Mouse (Mus musculus) frontal cortex, adult (tissue): ENCODE measurements around the gene Syt13.

Source experiments
- ATAC-seq: cut with Nextera tagmentation; 2 replicates; pipeline ENCODE4 v1.9.2; 2017; ENCODE audit warnings: mild to moderate bottlenecking, moderate library complexity, mixed read lengths; ENCODE audit not compliant: low TSS enrichment

Gene Syt13

GRCm38 (mm10) chr2:92964345-92964744 is 49.4 kb downstream of the Syt13 start:
- no peak for ATAC-seq

DNA sequence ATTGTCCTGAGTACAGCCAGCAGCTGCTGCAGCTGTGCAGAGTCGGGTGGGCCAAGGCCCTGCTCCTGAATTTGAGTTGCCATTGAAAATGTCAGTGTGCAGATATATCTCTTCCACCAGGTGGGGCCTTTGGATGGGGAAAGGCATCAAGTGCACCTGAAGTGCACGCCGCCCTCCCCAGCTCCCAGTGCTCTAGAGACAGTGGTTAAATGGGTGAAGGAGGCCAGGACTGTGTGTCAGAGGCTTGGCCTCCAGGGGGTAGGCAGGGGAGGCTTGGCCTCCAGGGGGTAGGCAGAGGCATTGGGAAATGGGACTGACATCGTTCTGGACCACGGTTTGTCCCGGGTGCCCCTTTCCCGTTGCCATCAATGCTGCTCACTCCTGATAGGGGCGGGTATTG is 51.4 kb downstream of the Syt13 start:
- no peak for ATAC-seq

DNA sequence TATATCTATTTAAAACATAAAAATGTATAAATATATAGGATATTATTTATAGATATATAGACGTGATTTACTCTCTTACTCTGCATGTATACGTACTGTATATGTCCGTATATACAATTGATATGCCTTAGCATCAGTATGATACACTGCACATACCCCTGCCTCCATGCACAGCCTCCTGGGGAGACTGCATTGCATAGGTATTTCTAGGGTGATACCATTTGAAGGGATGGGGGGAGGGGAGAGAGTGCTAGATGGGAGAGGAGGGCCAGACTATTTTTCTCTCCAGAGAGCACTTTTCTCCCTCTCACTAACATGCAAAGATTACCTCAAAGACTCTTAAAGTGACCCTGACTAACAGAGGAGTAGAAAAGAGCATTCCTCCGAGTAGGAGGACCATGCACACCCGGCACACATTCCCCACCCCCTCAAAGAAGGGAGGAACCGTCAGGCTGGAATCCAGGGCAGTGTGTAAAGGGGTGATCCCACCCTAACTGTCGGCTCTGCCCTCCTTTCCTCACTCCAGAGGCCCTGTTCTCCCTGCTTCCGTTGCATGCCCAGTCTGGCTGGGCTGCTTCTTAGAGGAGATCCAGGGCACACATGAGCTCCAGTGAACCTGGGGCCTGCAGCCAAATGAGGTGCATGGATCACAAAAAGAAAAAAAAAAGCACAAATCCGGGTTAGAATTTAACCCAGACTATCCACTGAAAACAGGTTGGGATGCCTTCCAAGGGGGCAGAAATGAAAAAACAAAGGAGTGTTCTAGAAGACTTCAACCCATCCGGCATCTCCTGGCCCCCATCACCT is 52.3 kb downstream of the Syt13 start:
- ATAC-seq, result 0 out of 2 replicates have a peak, but pooled peaks have one; percentile 28

DNA sequence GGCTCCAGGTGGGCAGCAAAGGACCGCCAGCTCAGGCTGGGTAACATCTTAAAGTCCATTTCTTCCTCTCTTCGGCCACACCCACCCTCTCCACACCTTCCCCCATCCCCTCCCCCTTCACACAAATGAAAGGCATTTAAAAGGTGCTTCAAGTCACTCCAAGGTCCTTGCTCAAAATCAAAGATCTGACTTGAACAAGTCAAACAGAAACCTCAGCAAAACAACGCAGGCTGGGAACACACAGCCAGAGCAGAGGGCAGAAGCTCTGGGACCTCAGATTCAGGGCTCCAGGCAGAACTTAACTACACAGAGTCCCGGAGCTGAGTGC is 52.9 kb downstream of the Syt13 start:
- ATAC-seq, result no peak

DNA sequence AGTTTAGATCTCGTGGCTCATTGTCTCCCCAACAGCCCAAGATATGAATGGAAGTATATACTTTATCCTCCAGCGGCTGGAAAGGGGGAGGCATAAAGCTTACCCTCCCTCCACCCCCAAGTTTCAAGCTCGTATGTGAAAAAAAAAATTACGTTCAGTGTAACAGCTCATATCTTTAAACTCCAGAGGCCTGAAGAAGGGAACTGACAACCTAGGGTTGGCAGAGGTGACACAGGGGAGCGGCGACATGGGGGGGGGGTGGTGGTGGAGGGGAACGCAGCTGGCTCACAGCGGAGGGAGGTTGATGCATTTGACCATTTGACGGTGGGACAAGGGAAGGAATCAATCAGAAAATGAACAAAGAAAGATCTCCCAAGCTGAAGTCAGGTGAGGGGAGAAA is 56.2 kb downstream of the Syt13 start:
- ATAC-seq, result no peak

- ATAC-seq, result no peak
Measured at GRCm38 (mm10) chr2:92971536-92971935, 56.6 kb downstream of the Syt13 start.

DNA sequence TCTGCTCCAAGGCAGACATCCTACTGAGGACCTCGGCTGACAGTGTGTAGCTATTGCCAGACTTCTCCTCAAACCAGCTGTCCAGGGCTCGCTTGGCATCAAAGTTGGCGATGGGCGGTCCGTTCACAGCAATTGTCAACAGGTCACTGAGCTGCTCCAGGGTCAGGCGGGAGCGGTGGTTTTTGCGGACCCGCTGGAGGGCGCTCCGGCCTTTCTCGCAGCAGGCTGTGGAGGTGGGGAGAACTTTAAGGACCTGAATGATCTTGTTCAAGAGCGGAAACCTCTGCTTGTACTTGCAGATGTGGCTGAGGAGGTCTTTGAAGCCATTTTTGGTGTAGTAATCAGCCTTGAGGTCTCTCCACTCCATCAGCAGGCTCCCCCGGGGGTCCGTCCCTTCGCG is 57.2 kb downstream of the Syt13 start:
- ATAC-seq, result no peak

- no peak for ATAC-seq
Measured at GRCm38 (mm10) chr2:92973646-92974045, 58.7 kb downstream of the Syt13 start.

- ATAC-seq, result no peak
Measured at GRCm38 (mm10) chr2:92975031-92975790, 60.3 kb downstream of the Syt13 start.

DNA sequence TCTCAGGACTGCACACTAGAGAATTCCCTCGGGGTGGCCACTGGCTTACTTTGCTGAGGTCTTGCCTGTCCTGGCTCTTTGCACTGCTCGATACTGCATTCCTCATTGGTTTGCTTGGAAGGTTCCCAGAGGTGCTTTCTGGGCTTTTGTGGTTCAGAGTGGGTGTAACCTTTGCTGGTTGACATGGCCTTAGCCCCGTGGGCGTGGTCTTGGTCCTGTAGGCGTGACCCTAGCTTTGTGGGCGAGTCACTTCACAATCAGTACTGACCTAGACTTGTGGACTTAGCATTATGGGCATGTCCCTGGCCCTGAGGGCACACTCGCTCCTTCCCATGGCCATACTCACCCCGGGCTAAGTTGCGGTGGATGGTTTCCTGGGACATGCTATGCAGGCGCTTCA is 65.3 kb downstream of the Syt13 start:
- no peak for ATAC-seq

DNA sequence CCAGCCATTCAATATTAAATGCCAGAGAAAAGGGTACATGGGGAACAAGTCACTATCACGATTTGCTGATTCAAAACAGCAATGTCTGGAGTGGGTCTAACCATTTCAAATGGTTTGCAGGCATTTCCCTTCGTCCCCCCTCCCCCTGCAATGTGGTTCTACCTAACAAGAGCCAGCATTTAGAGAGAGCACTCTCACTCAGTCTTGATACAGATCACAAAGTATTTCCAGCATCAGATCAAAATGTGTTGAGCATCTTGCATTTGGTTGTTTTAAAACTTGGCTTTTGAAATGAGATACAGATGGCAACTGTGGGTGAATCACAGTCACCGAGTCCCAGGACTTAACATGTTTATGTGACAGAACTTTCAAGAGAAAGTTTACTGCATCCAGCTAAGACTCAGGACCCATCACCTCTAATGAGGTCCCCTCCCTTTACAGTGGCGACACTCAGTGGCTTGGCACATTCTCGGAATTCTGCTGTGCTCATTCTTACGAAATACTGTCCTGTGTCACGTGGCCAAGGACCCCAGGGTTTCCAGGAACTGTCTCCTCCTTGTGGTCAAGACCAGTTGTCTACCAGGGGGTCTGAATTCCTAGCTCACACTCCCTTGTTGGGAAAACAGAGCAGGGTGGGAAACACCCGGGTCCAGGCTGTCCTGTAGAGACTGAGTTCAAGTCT is 67.8 kb downstream of the Syt13 start:
- ATAC-seq, result peak; percentile 56

GRCm38 (mm10) chr2:92983273-92983620 is 68.3 kb downstream of the Syt13 start:
- no peak for ATAC-seq

- ATAC-seq, result no peak
Measured at GRCm38 (mm10) chr2:92984321-92985108, 69.6 kb downstream of the Syt13 start.

- no peak for ATAC-seq
Measured at GRCm38 (mm10) chr2:92985171-92985570, 70.3 kb downstream of the Syt13 start.

- ATAC-seq, result no peak
Measured at GRCm38 (mm10) chr2:92985600-92985999, 70.7 kb downstream of the Syt13 start.

- ATAC-seq, result no peak
Measured at GRCm38 (mm10) chr2:92987108-92987618, 72.3 kb downstream of the Syt13 start.

DNA sequence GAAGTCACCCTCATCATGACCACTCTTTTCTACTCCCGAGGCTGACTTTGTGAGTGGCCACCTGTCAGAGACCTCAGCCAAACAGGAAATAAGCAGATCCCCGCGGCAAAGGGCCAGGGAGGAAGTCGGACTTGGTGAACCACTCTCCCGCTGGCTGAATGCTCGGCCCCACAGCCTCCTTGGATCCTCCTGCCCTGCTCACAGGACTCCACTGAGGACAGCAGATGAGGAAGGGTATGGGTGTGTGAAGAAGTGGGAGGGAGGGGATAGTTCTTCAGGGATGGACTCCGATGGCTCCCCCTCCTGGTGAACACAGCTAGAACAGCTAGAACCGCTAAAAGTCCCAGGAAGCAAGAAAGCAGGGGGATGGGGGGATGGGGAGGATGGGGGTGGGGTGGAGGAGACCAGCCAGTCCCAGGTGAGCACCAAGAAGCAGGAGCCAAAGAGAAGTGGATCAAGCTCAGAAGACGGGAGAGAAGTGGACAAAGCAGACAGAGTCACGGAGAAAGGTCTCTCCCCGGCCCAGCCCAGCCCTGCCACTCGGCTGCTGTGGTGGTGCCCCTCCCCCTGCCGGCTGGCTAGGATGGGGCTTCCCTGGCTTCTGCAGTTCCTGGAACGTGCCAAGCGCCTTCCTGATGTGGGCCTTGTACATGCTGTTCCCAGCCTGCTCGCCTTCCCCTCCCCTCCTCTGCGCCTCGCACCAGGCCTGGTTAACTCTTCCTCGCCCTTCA is 73.2 kb downstream of the Syt13 start:
- ATAC-seq, result peak; percentile 71

DNA sequence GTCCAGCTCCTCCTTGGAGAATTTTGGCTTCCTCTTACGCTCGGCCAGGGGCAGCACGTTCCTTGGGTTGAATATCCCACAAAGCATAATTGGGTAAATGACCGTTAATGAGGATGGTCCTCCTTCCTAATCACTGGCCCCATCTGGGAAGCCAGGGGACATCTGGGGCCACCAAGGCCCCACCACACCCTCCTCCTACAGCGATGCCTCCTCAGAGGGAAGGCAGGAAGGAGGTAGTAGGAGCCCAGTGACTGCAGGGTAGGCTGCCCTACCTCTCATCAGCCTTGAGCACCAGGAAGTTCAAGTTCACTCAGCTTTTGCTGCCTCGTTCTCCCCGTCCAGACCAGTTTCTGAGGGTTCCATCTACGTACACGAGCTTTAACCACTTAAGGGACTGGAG is 74.7 kb downstream of the Syt13 start:
- no peak for ATAC-seq

- ATAC-seq, result no peak
Measured at GRCm38 (mm10) chr2:92991976-92992375, 77.1 kb downstream of the Syt13 start.

DNA sequence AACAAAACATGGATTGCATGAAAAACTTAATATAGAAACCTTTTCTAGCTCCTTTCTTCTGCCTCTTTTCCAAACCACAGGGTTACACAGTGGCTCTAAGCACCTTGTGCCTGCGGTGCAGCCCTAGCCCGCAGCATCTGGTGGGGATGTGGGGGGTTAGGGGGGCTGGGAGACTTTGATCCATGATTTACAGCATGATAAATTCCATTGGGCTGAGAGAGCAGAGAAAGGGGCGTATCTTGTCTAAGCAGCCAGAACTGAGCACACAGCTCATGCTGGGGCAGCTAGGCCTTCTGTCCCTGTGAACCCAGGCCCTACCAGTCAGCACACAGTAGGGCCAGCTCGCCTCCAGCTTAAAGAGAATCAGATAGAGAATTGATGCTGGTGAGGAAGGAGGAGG is 90.1 kb downstream of the Syt13 start:
- no peak for ATAC-seq
